Mouse (Mus musculus): ENCODE results near the gene Sgce. TPM values are rescaled to one million over a fixed set of nuclear protein-coding genes. Genes with fewer than 3 reads are reported as not detected.

The Sgce gene
- total and polyA plus RNA-seq, 2 experiments from 2014 or later, result 35.0 to 44.6 TPM

DNA sequence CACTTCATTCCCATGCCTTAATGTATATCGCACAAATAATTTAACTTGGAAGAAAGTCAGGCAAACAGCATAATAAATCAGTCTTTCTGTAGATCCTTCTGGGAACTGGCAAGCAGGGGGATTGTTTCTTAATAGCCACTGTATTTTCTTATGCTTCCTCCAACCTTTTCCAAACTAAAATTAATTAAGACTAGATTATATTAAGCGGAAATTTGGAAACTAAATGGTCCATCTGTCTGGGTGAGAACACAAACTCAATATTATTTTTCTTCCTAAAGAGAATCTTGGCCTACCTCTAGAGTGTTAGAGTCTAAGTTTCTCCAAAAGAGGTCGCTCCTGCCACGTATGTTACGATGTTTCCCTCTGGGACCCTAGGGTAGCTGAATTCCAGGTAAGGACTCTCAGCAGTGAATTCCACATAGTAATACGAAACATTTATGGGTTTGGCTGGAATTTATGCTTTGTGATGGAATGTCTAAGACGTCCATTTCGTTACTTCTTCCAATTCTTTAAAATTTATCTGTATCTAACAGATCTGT lies 94.3 kb downstream of the Sgce start:
- no peak for DNase-seq (ENCODE audit: low spot score)

DNA sequence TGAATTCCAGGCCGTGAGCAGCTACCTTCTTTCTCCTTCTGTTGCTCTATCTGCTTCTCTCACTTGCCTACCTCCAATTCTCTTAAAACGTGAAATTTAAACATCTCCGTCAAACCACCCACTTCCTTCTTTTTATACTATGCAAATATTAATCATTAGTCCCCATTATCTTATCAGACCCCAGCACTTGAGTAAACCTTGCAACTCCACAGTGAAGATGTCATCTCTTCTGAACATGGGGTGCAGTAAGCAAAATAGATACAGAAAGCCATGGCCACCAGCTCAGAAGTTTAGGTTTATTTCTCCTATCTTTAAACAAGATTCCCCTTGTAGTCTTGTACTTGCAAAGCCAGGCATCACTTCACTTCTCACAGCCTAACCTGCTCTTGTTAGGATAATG lies 99.7 kb downstream of the Sgce start:
- DNase-seq (ENCODE audit: low spot score) (no peak), ATAC-seq (ENCODE audit: low FRiP score) (no peak)
- no peaks in the 10 kb centered on the region; the same call in 1 of the 2 replicates for H3K36me3 ChIP-seq (ENCODE audit: insufficient read depth, low read length)
- H3K9me3 ChIP-seq (ENCODE audit: low read length), result no peaks in the 10 kb centered on the region
- H3K9ac ChIP-seq (replicated peaks; ENCODE audit: low read length, poor library complexity, severe bottlenecking), result no peak overlapping the region
- no peak overlapping the region for H3K4me2 ChIP-seq (ENCODE audit: low read depth, low read length, poor library complexity, severe bottlenecking)
- no peaks in the 10 kb centered on the region for H3K4me1 ChIP-seq (ENCODE audit: insufficient read depth, low read length)
- WGBS, result 96% methylated on average over 3 of the region's 3 CpGs
- no peak overlapping the region for H3K27ac ChIP-seq (ENCODE audit: low read depth, low read length)
- no peak for TF ChIP-seq CTCF (IDR thresholded peaks at IDR 0.05)
- H3K27me3 ChIP-seq (ENCODE audit: insufficient read depth, low read length), result no peaks in the 10 kb centered on the region
- no peak overlapping the region for H3K4me3 ChIP-seq (ENCODE audit: low read depth, low read length)

More for the DNA sequence above, 94.3 kb downstream of the Sgce start:
- TF ChIP-seq CTCF (IDR thresholded peaks at IDR 0.05), result peak; percentile 9; the same call in 1 of the 2 replicates
- 82% methylated on average over 8 of the region's 8 CpGs for WGBS
- Histone ChIP-seq H3K36me3 (ENCODE audit: insufficient read depth, low read length) (no peaks in the 10 kb centered on the region), H3K4me2 (ENCODE audit: low read depth, low read length, poor library complexity, severe bottlenecking) (no peak overlapping the region), H3K4me1 (ENCODE audit: insufficient read depth, low read length) (no peaks in the 10 kb centered on the region), H3K9ac (replicated peaks; ENCODE audit: low read length, poor library complexity, severe bottlenecking) (no peak overlapping the region), H3K9me3 (ENCODE audit: low read length) (0 out of 2 replicates have a peak, but pooled peaks cover 3% of the 10 kb centered on the region), H3K4me3 (ENCODE audit: low read depth, low read length) (no peak overlapping the region), H3K27ac (ENCODE audit: low read depth, low read length) (no peak overlapping the region), H3K27me3 (ENCODE audit: insufficient read depth, low read length) (no peaks in the 10 kb centered on the region)
- no peak for ATAC-seq (ENCODE audit: low FRiP score)

DNA sequence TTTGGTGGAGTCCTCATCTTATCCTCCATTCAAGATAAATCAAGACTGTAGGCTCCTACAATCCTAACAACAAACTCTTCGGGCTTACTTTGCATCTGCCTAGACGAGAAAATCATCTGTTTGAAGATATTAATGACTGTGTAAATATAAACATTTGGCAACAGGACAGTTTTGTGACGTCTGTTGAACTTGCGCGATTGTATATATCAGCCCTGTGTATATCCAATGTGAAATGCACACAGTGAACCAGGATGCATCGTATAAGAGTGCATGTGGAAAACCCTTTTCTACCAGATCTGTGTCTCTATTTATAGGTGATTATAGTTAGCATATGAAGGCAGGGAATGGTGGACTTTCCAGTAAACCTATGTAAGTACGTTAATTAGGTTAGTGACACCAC lies 104.9 kb downstream of the Sgce start:
- H3K4me2 ChIP-seq (ENCODE audit: low read depth, low read length, poor library complexity, severe bottlenecking), result no peak overlapping the region
- DNase-seq (ENCODE audit: low spot score) (no peak), ATAC-seq (ENCODE audit: low FRiP score) (no peak)
- no peak overlapping the region for H3K4me3 ChIP-seq (ENCODE audit: low read depth, low read length)
- no peak overlapping the region for H3K27ac ChIP-seq (ENCODE audit: low read depth, low read length)
- WGBS, result 93% methylated on average over 7 of the region's 7 CpGs
- no peak for TF ChIP-seq CTCF (IDR thresholded peaks at IDR 0.05)
- H3K9me3 ChIP-seq (ENCODE audit: low read length), result no peaks in the 10 kb centered on the region
- H3K9ac ChIP-seq (replicated peaks; ENCODE audit: low read length, poor library complexity, severe bottlenecking), result no peak overlapping the region
- no peaks in the 10 kb centered on the region for H3K27me3 ChIP-seq (ENCODE audit: insufficient read depth, low read length)
- no peaks in the 10 kb centered on the region for H3K4me1 ChIP-seq (ENCODE audit: insufficient read depth, low read length)
- H3K36me3 ChIP-seq (ENCODE audit: insufficient read depth, low read length), result peaks cover 4% of the 10 kb centered on the region; the same call in 1 of the 2 replicates

DNA sequence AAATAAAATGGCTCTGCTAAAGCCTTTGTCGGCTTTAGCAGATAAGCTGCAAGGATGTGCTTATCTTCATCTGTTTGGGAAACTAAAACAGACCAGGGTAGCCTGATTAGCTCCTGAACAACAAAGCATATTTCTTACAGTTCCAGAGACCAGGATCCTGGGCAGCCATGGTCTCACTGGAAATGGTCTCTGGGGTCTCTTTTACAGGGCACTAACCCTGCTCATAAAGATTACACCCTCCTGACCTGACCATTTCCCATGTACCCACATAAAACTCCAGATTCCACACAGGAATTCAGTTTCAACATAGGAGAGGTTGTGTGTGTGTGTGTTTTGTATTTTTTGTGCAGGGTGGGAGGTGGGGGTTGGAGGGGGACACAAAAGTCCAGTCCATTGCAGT lies 112.2 kb downstream of the Sgce start:
- no peak overlapping the region for H3K9ac ChIP-seq (replicated peaks; ENCODE audit: low read length, poor library complexity, severe bottlenecking)
- H3K4me3 ChIP-seq (ENCODE audit: low read depth, low read length), result no peak overlapping the region
- H3K4me1 ChIP-seq (ENCODE audit: insufficient read depth, low read length), result no peaks in the 10 kb centered on the region
- TF ChIP-seq CTCF (IDR thresholded peaks at IDR 0.05), result no peak
- H3K4me2 ChIP-seq (ENCODE audit: low read depth, low read length, poor library complexity, severe bottlenecking), result no peak overlapping the region
- WGBS, result 77% methylated on average over 1 of the region's 1 CpGs
- no peaks in the 10 kb centered on the region for H3K36me3 ChIP-seq (ENCODE audit: insufficient read depth, low read length)
- H3K27ac ChIP-seq (ENCODE audit: low read depth, low read length), result no peak overlapping the region
- DNase-seq (ENCODE audit: low spot score) (no peak), ATAC-seq (ENCODE audit: low FRiP score) (no peak)
- H3K9me3 ChIP-seq (ENCODE audit: low read length), result no peaks in the 10 kb centered on the region
- H3K27me3 ChIP-seq (ENCODE audit: insufficient read depth, low read length), result no peaks in the 10 kb centered on the region

DNA sequence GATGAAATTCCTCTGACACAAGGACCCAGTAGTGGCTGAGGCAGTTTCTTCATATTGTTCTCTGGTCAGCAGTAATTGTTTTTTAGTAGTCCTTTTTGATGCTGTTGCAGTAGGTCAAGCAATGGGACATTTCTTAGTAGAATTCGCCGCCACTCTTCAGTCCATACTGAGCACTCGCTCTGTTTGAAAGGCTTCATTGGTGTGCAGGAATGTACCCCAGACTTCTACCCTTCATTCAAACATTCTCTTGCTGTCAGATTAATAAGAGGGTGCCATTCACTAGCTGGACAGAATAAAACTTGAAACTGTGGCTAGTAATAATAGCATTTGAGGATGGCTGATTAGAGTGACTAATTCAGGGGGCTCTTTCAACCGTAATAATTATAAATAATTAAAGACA lies 113.8 kb downstream of the Sgce start:
- H3K27ac ChIP-seq (ENCODE audit: low read depth, low read length), result no peak overlapping the region
- H3K4me2 ChIP-seq (ENCODE audit: low read depth, low read length, poor library complexity, severe bottlenecking), result no peak overlapping the region
- H3K36me3 ChIP-seq (ENCODE audit: insufficient read depth, low read length), result no peaks in the 10 kb centered on the region
- H3K9me3 ChIP-seq (ENCODE audit: low read length), result no peaks in the 10 kb centered on the region
- ATAC-seq (ENCODE audit: low FRiP score) (no peak), DNase-seq (ENCODE audit: low spot score) (no peak)
- H3K4me3 ChIP-seq (ENCODE audit: low read depth, low read length), result no peak overlapping the region
- WGBS, result 33% methylated on average over 4 of the region's 4 CpGs
- H3K9ac ChIP-seq (replicated peaks; ENCODE audit: low read length, poor library complexity, severe bottlenecking), result no peak overlapping the region
- no peak for TF ChIP-seq CTCF (IDR thresholded peaks at IDR 0.05)
- no peaks in the 10 kb centered on the region for H3K27me3 ChIP-seq (ENCODE audit: insufficient read depth, low read length)
- H3K4me1 ChIP-seq (ENCODE audit: insufficient read depth, low read length), result no peaks in the 10 kb centered on the region

DNA sequence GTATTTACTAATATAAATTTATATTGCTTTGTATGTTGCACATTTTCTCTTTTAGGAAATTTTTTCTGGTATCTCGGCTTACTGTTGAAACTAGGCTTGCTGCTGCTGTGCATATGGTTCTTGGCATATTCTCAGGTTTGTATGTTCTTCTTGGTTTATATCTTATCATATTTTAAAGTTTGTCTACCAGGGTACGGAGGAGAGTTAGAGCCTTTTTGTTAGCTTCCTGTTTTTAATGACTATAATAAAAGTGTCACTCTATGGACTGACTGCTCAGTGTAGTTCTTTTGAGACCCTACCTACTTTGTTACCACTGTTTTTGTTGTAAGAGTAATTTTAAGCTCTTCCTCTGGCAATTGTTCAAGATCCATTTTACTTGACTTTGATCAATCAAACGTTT lies 115.5 kb downstream of the Sgce start:
- H3K27ac ChIP-seq (ENCODE audit: low read depth, low read length), result no peak overlapping the region
- DNase-seq (ENCODE audit: low spot score) (no peak), ATAC-seq (ENCODE audit: low FRiP score) (no peak)
- H3K9ac ChIP-seq (replicated peaks; ENCODE audit: low read length, poor library complexity, severe bottlenecking), result no peak overlapping the region
- H3K36me3 ChIP-seq (ENCODE audit: insufficient read depth, low read length), result no peaks in the 10 kb centered on the region
- H3K27me3 ChIP-seq (ENCODE audit: insufficient read depth, low read length), result no peaks in the 10 kb centered on the region
- no peaks in the 10 kb centered on the region for H3K9me3 ChIP-seq (ENCODE audit: low read length)
- H3K4me2 ChIP-seq (ENCODE audit: low read depth, low read length, poor library complexity, severe bottlenecking), result no peak overlapping the region
- TF ChIP-seq CTCF (IDR thresholded peaks at IDR 0.05), result no peak
- no peak overlapping the region for H3K4me3 ChIP-seq (ENCODE audit: low read depth, low read length)
- 66% methylated on average over 3 of the region's 3 CpGs for WGBS
- H3K4me1 ChIP-seq (ENCODE audit: insufficient read depth, low read length), result no peaks in the 10 kb centered on the region

Other genes with a start within 250 kb of the Sgce start
- 93.7 and 128 TPM in 2 replicates for gene Col1a2, start 242.4 kb downstream of the Sgce start, total RNA-seq (2014; rRNA removed)
- gene Col1a2, start 242.4 kb downstream of the Sgce start, polyA plus RNA-seq (2015; fragmentation: Nextera tagmentation; extraction: Ambion mirVana), result 63.5 and 67.5 TPM in 2 replicates
- gene Casd1, start 146.4 kb downstream of the Sgce start, total RNA-seq (2014; rRNA removed), result 93.6 and 123 TPM in 2 replicates
- 42.1 and 44.7 TPM in 2 replicates for gene Casd1, start 146.4 kb downstream of the Sgce start, polyA plus RNA-seq (2015; fragmentation: Nextera tagmentation; extraction: Ambion mirVana)
- 55.9 and 62.9 TPM in 2 replicates for gene Peg10, start 99 bp upstream of the Sgce start, total RNA-seq (2014; rRNA removed)
- gene Peg10, start 99 bp upstream of the Sgce start, polyA plus RNA-seq (2015; fragmentation: Nextera tagmentation; extraction: Ambion mirVana), result 4.7 and 6.7 TPM in 2 replicates
- 66.3 and 74.7 TPM in 2 replicates for gene Ppp1r9a, start 155.7 kb upstream of the Sgce start, total RNA-seq (2014; rRNA removed)
- gene Ppp1r9a, start 155.7 kb upstream of the Sgce start, polyA plus RNA-seq (2015; fragmentation: Nextera tagmentation; extraction: Ambion mirVana), result 35.2 and 43.6 TPM in 2 replicates

All from midbrain, postnatal 0 days (tissue).